Mouse (Mus musculus) C2C12 (cell line): ENCODE measurements around the gene Fhit.

ENCODE experiments used
- CEBPB ChIP-seq: IDR thresholded peaks from one replicate; pipeline ENCODE4 v1.6.1; 2011; ENCODE audit warnings: low read depth, mild to moderate bottlenecking, control low read depth, moderate library complexity
- CTCF ChIP-seq: IDR thresholded peaks from one replicate; pipeline ENCODE4 v1.5.1; 2011; ENCODE audit not compliant: control insufficient read depth, insufficient read depth, insufficient read length
- FOSL1 ChIP-seq: IDR thresholded peaks from one replicate; pipeline ENCODE4 v1.8.0; 2011; ENCODE audit warnings: mild to moderate bottlenecking, low read length; ENCODE audit not compliant: poor library complexity, insufficient read depth, severe bottlenecking
- MAX ChIP-seq: IDR thresholded peaks from one replicate; pipeline ENCODE4 v1.6.1; 2011; ENCODE audit warnings: mild to moderate bottlenecking, control low read depth
- MYOG ChIP-seq: IDR thresholded peaks from one replicate; pipeline ENCODE4 v1.6.1; 2011; ENCODE audit not compliant: control insufficient read depth, insufficient read length; ENCODE audit errors: extremely low read depth
- USF1 ChIP-seq: IDR thresholded peaks from one replicate; pipeline ENCODE4 v1.6.1; 2011; ENCODE audit warnings: low read depth, mild to moderate bottlenecking, control low read depth, moderate library complexity

DNA sequence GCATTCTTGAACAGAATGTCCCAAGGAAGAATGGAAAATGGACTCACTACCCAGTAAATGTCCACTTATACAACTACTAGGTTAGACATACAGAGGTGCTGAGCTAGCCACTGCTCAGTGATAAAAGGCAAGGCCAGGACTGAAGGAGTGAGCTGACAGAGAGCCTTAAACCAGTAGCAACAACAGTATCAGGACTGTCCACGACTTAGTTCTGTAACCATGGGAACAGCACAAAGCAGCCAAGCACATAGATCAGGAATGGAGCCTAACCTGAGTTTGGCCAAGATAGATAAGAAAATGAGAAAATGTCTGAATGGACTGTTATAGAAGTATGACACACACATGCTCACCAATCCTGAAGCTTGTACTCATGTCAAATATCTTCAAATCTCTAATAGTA is 279.1 kb downstream of the Fhit start:
- no peak for TF ChIP-seq CTCF
- no peak for TF ChIP-seq CEBPB
- no peak for TF ChIP-seq USF1
- TF ChIP-seq MAX, result no peak
- no peak for TF ChIP-seq MYOG
- TF ChIP-seq FOSL1, result no peak
